In the genomic region with DNA sequence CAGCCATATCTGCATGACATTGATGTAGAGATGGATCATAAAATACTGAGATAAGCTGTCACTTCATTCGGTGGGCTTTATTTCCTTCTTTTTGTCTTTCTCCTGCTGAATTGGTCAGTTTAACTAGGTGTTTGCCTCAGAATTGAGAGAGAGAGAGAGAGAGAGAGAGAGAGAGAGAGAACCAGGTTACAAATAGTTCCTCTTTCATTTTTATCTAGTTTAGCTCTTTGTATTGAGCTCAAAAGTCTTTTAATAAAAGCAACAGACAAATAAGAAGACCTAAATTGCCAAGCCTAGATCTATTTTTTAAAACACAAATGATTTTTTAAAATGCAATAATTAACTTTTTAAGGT, we compare ENCODE assay signal across 28 mouse cellular contexts.
"Had no signal": no experiment of that assay in that cellular context is flagged by ENCODE, and none has a peak within 500 bp of the region (broad histone marks: within the 10 kb centered on the region; RNA-seq: fewer than 3 reads in every experiment).

No protein-coding gene starts in this region.

- DNase-seq: heart, postnatal 10 days; heart, postnatal 14 days; heart, postnatal 36 days; heart, postnatal 4 days; kidney, adult 11 months; kidney, adult 8-10 months; kidney, postnatal 25 days; kidney, postnatal 36 days; layer of hippocampus, postnatal 36 days had no signal

- H3K27ac ChIP-seq: heart, embryonic 13.5 days; heart, embryonic 15.5 days; hindbrain, embryonic 10.5 days; hindbrain, embryonic 12.5 days; hindbrain, embryonic 13.5 days; hindbrain, embryonic 14.5 days; hindbrain, embryonic 15.5 days; hindbrain, postnatal 0 days; intestine, embryonic 15.5 days; kidney, postnatal 0 days; left cerebral cortex, adult 2 months had no signal

- H3K4me2 ChIP-seq: heart, embryonic 11.5 days; heart, embryonic 12.5 days; heart, embryonic 13.5 days; heart, embryonic 15.5 days; hindbrain, embryonic 12.5 days; hindbrain, embryonic 13.5 days; hindbrain, embryonic 14.5 days; hindbrain, embryonic 15.5 days; intestine, embryonic 15.5 days; kidney, embryonic 15.5 days had no signal

- H3K9ac ChIP-seq: heart, embryonic 12.5 days; heart, embryonic 13.5 days; heart, embryonic 15.5 days; hindbrain, embryonic 12.5 days; hindbrain, embryonic 13.5 days; hindbrain, embryonic 14.5 days; hindbrain, embryonic 15.5 days; intestine, embryonic 15.5 days; kidney, embryonic 15.5 days had no signal

- H3K27me3 ChIP-seq: heart, embryonic 12.5 days; heart, embryonic 13.5 days; heart, embryonic 15.5 days; hindbrain, embryonic 12.5 days; hindbrain, embryonic 13.5 days; hindbrain, embryonic 15.5 days; intestine, embryonic 15.5 days; kidney, embryonic 15.5 days had no signal

- H3K36me3 ChIP-seq: heart, embryonic 12.5 days; heart, embryonic 13.5 days; heart, embryonic 15.5 days; hindbrain, embryonic 10.5 days; hindbrain, embryonic 12.5 days; hindbrain, embryonic 13.5 days; hindbrain, embryonic 15.5 days; intestine, embryonic 15.5 days; kidney, embryonic 15.5 days had no signal

- ATAC-seq: hindbrain, embryonic 16.5 days; hindbrain, postnatal 0 days; inflammation-experienced regulatory T-cells, adult 6 months; intestine, embryonic 15.5 days; intestine, embryonic 16.5 days; intestine, postnatal 0 days had no signal

- H3K9me3 ChIP-seq: heart, embryonic 12.5 days; heart, embryonic 13.5 days; heart, embryonic 15.5 days; hindbrain, embryonic 10.5 days; hindbrain, embryonic 12.5 days; hindbrain, embryonic 13.5 days; hindbrain, embryonic 15.5 days; intestine, embryonic 15.5 days; kidney, embryonic 15.5 days had no signal

- H3K4me1 ChIP-seq: heart, embryonic 12.5 days; heart, embryonic 13.5 days; heart, embryonic 15.5 days; hindbrain, embryonic 10.5 days; hindbrain, embryonic 12.5 days; hindbrain, embryonic 13.5 days; hindbrain, embryonic 15.5 days; intestine, embryonic 15.5 days had no signal

- H3K4me3 ChIP-seq: heart, embryonic 12.5 days; heart, embryonic 13.5 days; heart, embryonic 15.5 days; hindbrain, embryonic 10.5 days; hindbrain, embryonic 12.5 days; hindbrain, embryonic 13.5 days; hindbrain, embryonic 15.5 days; intestine, embryonic 15.5 days; kidney, embryonic 15.5 days; layer of hippocampus, adult 2 months; left cerebral cortex, adult 2 months had no signal
